Mouse (Mus musculus) forebrain, embryonic 15.5 days (tissue): ENCODE measurements around the gene Kcnj12. TPM values are rescaled to one million over a fixed set of nuclear protein-coding genes. Genes with fewer than 3 reads are reported as not detected.
A peak's percentile ranks its signal among the peaks of the same experiment; 100 is the strongest.

ENCODE experiments used
- ATAC-seq: fragments of 200-750 bp; cut with Nextera tagmentation; replicated peaks from 2 replicates; pipeline ENCODE4 v1.8.0; 2017; ENCODE audit warnings: mild to moderate bottlenecking, moderate TSS enrichment, moderate library complexity
- H3K27ac ChIP-seq: fragments of 300-500 bp; sonication (generic); replicated peaks from 2 replicates; pipeline ENCODE4 v1.5.1; 2015; ENCODE audit warnings: mild to moderate bottlenecking, inconsistent platforms
- H3K27me3 ChIP-seq: fragments of 300-500 bp; sonication (generic); 2 replicates; pipeline ENCODE4 v1.6.1; 2015; ENCODE audit warnings: inconsistent platforms
- H3K36me3 ChIP-seq: fragments of 300-500 bp; sonication (generic); 2 replicates; pipeline ENCODE4 v1.6.1; 2015; ENCODE audit warnings: mild to moderate bottlenecking, inconsistent platforms
- H3K4me1 ChIP-seq: fragments of 300-500 bp; sonication (generic); 2 replicates; pipeline ENCODE4 v1.6.1; 2015; ENCODE audit warnings: inconsistent platforms
- H3K4me2 ChIP-seq: fragments of 300-500 bp; sonication (generic); replicated peaks from 2 replicates; pipeline ENCODE4 v1.6.1; 2015; ENCODE audit warnings: mild to moderate bottlenecking, inconsistent platforms
- H3K4me3 ChIP-seq: fragments of 300-500 bp; sonication (generic); 2 replicates; pipeline ENCODE4 v1.5.1; 2015; ENCODE audit warnings: mild to moderate bottlenecking, inconsistent platforms
- H3K9ac ChIP-seq: fragments of 300-500 bp; sonication (generic); replicated peaks from 2 replicates; pipeline ENCODE4 v1.6.1; 2015; ENCODE audit warnings: mild to moderate bottlenecking, inconsistent platforms
- H3K9me3 ChIP-seq: fragments of 300-500 bp; sonication (generic); 2 replicates; pipeline ENCODE4 v1.6.1; 2016; ENCODE audit warnings: inconsistent platforms
- WGBS: fragments of 180-500 bp; shearing (Covaris S2); methylation state at CpG from one replicate; pipeline ENCODE4 v1.1.7; 2015; ENCODE audit warnings: mixed read lengths; 5-methylcytosine and 5-hydroxymethylcytosine counted together
- polyA plus RNA-seq: library from polyadenylated mRNA; unstranded; fragments of >200 nt; fragmentation: Nextera tagmentation; extraction: Ambion mirVana; gene quantifications from 2 replicates; pipeline ENCODE4 v1.2.1, GENCODE M21; 2015

The Kcnj12 gene
- polyA plus RNA-seq: 1.6 TPM in 2 replicates

DNA sequence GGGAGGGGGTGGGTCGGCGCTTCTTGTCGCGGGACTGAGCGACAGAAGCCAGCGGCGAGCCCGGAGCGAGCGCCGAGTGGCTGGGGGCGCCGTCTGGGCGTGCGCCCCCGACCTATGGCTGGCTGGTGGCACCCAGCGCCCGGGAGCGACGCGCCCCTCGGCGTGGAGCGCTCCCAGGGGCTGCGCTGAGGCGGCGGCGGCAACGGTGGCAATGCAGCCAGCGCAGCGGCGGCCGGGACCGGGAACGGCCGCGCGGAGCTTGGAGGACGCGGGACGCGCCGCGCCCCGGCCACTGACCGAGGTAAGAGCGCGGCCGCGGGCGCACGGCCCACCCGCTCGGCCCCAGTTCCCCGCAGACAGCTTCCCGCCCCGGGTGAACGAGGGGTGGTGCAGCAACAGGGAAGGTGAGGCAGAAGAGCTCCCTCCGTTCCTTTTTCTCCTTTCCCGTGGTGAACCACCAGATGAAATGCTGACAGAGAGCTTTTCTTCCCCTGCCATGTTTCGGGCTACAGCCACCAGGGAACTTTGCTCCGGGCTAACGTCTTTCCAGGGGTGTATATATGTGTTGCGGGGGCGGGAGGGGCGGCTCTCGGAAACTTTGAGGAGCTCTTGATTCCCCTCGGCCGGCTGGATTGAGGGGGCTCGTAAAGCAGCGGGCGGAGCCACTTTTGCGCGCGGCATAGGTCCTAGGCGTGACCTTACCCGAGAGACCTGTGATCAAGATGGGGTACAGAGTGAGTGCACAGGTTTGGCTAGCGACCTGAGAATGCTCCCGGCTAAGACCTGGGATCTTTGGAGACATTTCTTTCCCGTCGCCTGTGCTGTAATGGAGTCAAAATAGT, at the start of gene Kcnj12:
Gene Kcnj12, plus strand, starts transcription at position 15 of the 842 bp plus-strand sequence.
- peak; percentile 11; the same call in 1 of the 2 replicates for ATAC-seq
- H3K36me3 ChIP-seq: no peaks in the 10 kb centered on the region

GRCm38 (mm10) chr11:60975097-60975496, 47.3 kb upstream of the Kcnj12 start:
- 91% methylated on average over 11 of the region's 11 CpGs for WGBS
- Histone ChIP-seq H3K4me3 (no peak overlapping the region), H3K9me3 (no peaks in the 10 kb centered on the region), H3K9ac (no peak overlapping the region), H3K27ac (no peak overlapping the region), H3K36me3 (no peaks in the 10 kb centered on the region), H3K27me3 (no peaks in the 10 kb centered on the region), H3K4me2 (no peak overlapping the region), H3K4me1 (no peaks in the 10 kb centered on the region)
- no peak for ATAC-seq

More for the DNA sequence above, at the start of gene Kcnj12:
- Histone ChIP-seq H3K27me3 (peaks cover 54% of the 10 kb centered on the region), H3K4me3 (peak within 1 kb of the TSS; percentile 49), H3K27ac (no peak within 1 kb of the TSS), H3K9me3 (no peaks in the 10 kb centered on the region), H3K4me2 (peak within 1 kb of the TSS; percentile 65), H3K9ac (peak within 1 kb of the TSS; percentile 48), H3K4me1 (peaks cover 14% of the 10 kb centered on the region; the same call in 1 of the 2 replicates)
- under 1% methylated on average over 80 of the region's 81 CpGs for WGBS

DNA sequence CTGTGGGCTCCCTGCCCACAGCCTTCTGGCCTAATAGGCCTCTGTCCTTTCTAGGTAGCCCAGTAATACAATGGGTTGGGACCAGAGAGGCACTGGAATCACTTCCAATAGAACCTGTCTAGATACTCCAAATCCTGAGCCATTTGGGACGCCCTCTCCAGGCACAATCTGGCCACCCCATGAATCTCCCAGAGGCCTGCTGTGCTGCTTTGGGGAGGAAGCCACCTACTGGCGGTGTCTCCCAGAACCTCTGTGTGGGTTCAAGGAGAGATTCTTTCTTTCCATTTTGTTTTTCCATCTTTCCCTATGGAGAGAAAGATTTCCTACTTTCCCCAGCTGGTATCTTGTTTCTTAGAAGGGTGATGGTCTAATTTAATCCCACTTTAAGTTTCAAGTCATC, 46.1 kb upstream of the Kcnj12 start:
- H3K4me3 ChIP-seq: no peak overlapping the region
- no peaks in the 10 kb centered on the region for H3K27me3 ChIP-seq
- no peaks in the 10 kb centered on the region for H3K4me1 ChIP-seq
- no peaks in the 10 kb centered on the region for H3K36me3 ChIP-seq
- H3K27ac ChIP-seq: no peak overlapping the region
- H3K9me3 ChIP-seq: no peaks in the 10 kb centered on the region
- 64% methylated on average over 2 of the region's 2 CpGs for WGBS
- H3K9ac ChIP-seq: no peak overlapping the region
- no peak for ATAC-seq
- H3K4me2 ChIP-seq: no peak overlapping the region

GRCm38 (mm10) chr11:60976742-60977141, 45.6 kb upstream of the Kcnj12 start:
- Histone ChIP-seq H3K4me3 (no peak overlapping the region), H3K4me1 (0 out of 2 replicates have a peak, but pooled peaks cover under 1% of the 10 kb centered on the region), H3K27me3 (no peaks in the 10 kb centered on the region), H3K9me3 (no peaks in the 10 kb centered on the region), H3K27ac (no peak overlapping the region), H3K4me2 (no peak overlapping the region), H3K9ac (no peak overlapping the region), H3K36me3 (no peaks in the 10 kb centered on the region)
- WGBS: 16% methylated on average over 8 of the region's 8 CpGs
- no peak for ATAC-seq

- no peak for ATAC-seq
- no peaks in the 10 kb centered on the region for H3K9me3 ChIP-seq
- 43% methylated on average over 3 of the region's 3 CpGs for WGBS
These were observed 45.2 kb upstream of the Kcnj12 start for GRCm38 (mm10) chr11:60977153-60977552.

DNA sequence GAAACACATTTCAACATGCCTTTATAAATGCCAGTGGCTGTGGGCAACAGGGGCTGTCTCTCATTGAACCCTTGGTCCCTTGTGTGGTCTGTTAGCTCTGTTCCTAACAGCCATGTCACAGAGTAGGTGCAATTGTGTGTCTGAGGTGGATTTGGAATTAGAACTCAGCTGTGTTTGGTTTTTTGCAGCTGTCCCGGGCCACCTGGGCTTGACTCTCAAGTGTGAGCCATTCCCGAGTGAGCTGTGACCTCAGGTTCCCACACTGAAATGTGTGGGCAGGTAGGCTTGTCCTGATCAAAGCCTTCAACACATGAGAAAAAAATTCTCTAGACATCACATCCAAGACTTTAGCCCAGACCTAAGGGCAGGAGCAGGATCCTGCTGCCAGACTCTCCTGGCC, 43.7 kb upstream of the Kcnj12 start:
- no peaks in the 10 kb centered on the region for H3K9me3 ChIP-seq
- no peak overlapping the region for H3K4me2 ChIP-seq
- no peak overlapping the region for H3K4me3 ChIP-seq
- H3K4me1 ChIP-seq: peaks cover 5% of the 10 kb centered on the region; the same call in 1 of the 2 replicates
- ATAC-seq: no peak
- H3K27ac ChIP-seq: no peak overlapping the region
- no peaks in the 10 kb centered on the region for H3K36me3 ChIP-seq
- no peaks in the 10 kb centered on the region for H3K27me3 ChIP-seq
- WGBS: 86% methylated on average over 2 of the region's 2 CpGs
- no peak overlapping the region for H3K9ac ChIP-seq

More at GRCm38 (mm10) chr11:60977153-60977552, 45.2 kb upstream of the Kcnj12 start:
- Histone ChIP-seq H3K4me3 (no peak overlapping the region), H3K4me1 (0 out of 2 replicates have a peak, but pooled peaks cover 4% of the 10 kb centered on the region), H3K4me2 (no peak overlapping the region), H3K9ac (no peak overlapping the region), H3K36me3 (no peaks in the 10 kb centered on the region), H3K27me3 (no peaks in the 10 kb centered on the region), H3K27ac (no peak overlapping the region)

DNA sequence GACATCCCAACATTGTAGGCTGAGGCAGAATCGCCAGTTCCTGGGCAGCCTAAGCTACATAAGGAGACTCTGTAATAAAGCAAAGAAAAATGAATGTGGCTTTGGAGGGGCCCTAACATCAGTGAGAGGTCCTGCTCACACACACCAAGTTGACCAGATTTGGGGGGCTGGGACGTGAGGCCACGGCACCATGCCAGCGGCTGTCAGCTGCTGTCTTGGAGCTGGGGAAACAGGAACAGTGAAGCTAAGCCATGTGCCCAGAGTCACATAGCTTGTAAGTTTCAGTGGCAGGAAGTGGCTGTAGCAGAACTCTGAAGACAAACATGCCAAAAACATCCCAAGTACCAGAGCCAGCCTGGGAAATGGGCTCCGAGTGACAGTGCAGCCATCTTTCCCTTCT, 42.6 kb upstream of the Kcnj12 start:
- no peaks in the 10 kb centered on the region for H3K9me3 ChIP-seq
- no peak overlapping the region for H3K27ac ChIP-seq
- WGBS: 91% methylated on average over 5 of the region's 5 CpGs
- no peaks in the 10 kb centered on the region for H3K27me3 ChIP-seq
- H3K9ac ChIP-seq: no peak overlapping the region
- H3K4me2 ChIP-seq: no peak overlapping the region
- no peak overlapping the region for H3K4me3 ChIP-seq
- no peaks in the 10 kb centered on the region for H3K36me3 ChIP-seq
- peaks cover 6% of the 10 kb centered on the region for H3K4me1 ChIP-seq
- ATAC-seq: no peak

DNA sequence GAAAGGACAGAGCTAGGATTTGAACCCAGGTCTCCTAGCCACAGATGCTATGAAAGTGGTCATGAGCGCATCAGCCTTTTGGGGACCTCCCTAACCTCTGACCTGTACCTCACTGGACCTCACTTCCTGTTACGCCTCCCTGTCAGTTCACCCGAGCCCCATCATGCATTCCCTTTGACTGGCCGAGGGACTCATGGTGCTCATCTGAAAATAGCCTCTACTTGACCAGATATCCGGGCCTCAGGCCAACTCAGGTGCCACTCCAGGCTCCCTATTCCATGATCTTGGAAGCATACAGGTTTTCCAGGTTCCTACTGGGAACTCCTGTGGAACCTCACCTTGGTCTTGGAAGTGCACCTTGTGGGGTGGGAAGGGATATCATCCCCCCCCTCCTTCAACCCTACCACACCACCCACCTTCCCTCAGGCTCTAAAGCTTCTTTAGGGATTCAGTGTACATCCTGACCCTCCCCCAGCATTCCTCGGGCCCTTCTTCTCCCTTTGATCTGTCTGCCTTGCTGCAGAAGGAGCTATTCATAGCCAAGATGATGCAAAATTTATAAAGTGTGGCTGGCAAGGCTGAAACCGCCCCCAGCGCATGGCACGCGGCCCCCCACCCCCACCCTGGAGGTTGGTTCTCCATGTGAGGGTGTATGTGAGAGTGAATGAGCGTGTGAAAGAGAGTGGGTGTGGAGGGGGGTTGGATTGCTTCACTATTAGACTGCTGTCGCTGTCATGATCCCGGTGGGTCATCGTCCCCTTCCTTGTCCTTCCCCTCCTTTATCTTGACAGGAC, 40.5 kb upstream of the Kcnj12 start:
- 69% methylated on average over 14 of the region's 14 CpGs for WGBS
- H3K36me3 ChIP-seq: no peaks in the 10 kb centered on the region

GRCm38 (mm10) chr11:60984912-60985558, 37.3 kb upstream of the Kcnj12 start:
- WGBS: 50% methylated on average over 13 of the region's 13 CpGs
- Histone ChIP-seq H3K9ac (no peak overlapping the region), H3K4me1 (peaks cover 11% of the 10 kb centered on the region), H3K4me3 (no peak overlapping the region), H3K27me3 (no peaks in the 10 kb centered on the region), H3K4me2 (no peak overlapping the region), H3K36me3 (no peaks in the 10 kb centered on the region), H3K9me3 (no peaks in the 10 kb centered on the region), H3K27ac (no peak overlapping the region)
- no peak; the same call in 1 of the 2 replicates for ATAC-seq

More for the DNA sequence above, 40.5 kb upstream of the Kcnj12 start:
- H3K4me2 ChIP-seq: no peak overlapping the region
- H3K4me3 ChIP-seq: no peak overlapping the region
- no peak overlapping the region for H3K27ac ChIP-seq
- peaks cover 11% of the 10 kb centered on the region for H3K4me1 ChIP-seq
- no peaks in the 10 kb centered on the region for H3K9me3 ChIP-seq
- no peaks in the 10 kb centered on the region for H3K27me3 ChIP-seq
- H3K9ac ChIP-seq: no peak overlapping the region
- ATAC-seq: no peak

DNA sequence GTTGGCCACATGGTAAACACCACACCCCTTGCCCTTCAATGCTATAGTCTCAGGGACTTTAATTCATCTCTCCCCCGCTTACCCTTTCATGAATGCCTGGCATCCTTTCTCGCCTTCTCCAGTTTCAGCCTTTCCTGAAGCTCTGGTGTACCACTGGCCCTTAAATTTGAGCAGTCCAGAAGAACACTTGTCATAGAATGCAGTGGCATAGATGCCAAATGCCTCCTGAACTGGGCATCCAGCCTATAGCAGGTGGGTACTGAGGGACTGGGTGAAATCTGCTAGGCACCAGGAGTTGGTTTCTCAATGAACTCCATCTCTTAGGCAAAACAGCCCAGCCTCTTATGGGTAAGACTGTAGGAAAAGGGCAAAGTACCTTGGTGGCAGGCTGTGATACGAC, 31.9 kb upstream of the Kcnj12 start:
- Histone ChIP-seq H3K27me3 (no peaks in the 10 kb centered on the region), H3K36me3 (no peaks in the 10 kb centered on the region), H3K27ac (no peak overlapping the region), H3K4me2 (no peak overlapping the region), H3K9ac (no peak overlapping the region), H3K4me1 (no peaks in the 10 kb centered on the region), H3K9me3 (no peaks in the 10 kb centered on the region), H3K4me3 (no peak overlapping the region)
- WGBS: 84% methylated on average over 3 of the region's 3 CpGs
- no peak for ATAC-seq

GRCm38 (mm10) chr11:61002736-61003135, 19.6 kb upstream of the Kcnj12 start:
- 44% methylated on average over 8 of the region's 8 CpGs for WGBS
- H3K9ac ChIP-seq: no peak overlapping the region
- H3K9me3 ChIP-seq: no peaks in the 10 kb centered on the region
- H3K36me3 ChIP-seq: no peaks in the 10 kb centered on the region
- no peak overlapping the region for H3K4me2 ChIP-seq
- no peak overlapping the region for H3K27ac ChIP-seq
- no peak for ATAC-seq
- H3K4me1 ChIP-seq: peaks cover 8% of the 10 kb centered on the region
- H3K27me3 ChIP-seq: no peaks in the 10 kb centered on the region
- no peak overlapping the region for H3K4me3 ChIP-seq

GRCm38 (mm10) chr11:61004046-61004445, 18.3 kb upstream of the Kcnj12 start:
- no peaks in the 10 kb centered on the region for H3K9me3 ChIP-seq
- H3K27me3 ChIP-seq: no peaks in the 10 kb centered on the region
- no peak overlapping the region for H3K9ac ChIP-seq
- 48% methylated on average over 4 of the region's 4 CpGs for WGBS
- no peaks in the 10 kb centered on the region for H3K36me3 ChIP-seq
- no peak for ATAC-seq
- no peak overlapping the region for H3K27ac ChIP-seq
- no peak overlapping the region for H3K4me3 ChIP-seq
- no peak overlapping the region for H3K4me2 ChIP-seq
- peaks cover 8% of the 10 kb centered on the region for H3K4me1 ChIP-seq
